Mouse (Mus musculus): ENCODE measurements around the gene Hes7. TPM values are rescaled to one million over a fixed set of nuclear protein-coding genes. Genes with fewer than 3 reads are reported as not detected.
"Not testable (repeated sequence)": the region's sequence is repeated elsewhere in the genome, so short reads cannot be mapped to it uniquely, and the experiment has no call there.

Gene Hes7
- polyA plus RNA-seq, 2 experiments from 2014 or later, result not detected

GRCm38 (mm10) chr11:69088103-69088855, 31.9 kb upstream of the Hes7 start, which contains the start of gene Vamp2:
TSS of gene Vamp2 (plus strand) at chr11:69088490.
- peak; percentile 47 for ATAC-seq

DNA sequence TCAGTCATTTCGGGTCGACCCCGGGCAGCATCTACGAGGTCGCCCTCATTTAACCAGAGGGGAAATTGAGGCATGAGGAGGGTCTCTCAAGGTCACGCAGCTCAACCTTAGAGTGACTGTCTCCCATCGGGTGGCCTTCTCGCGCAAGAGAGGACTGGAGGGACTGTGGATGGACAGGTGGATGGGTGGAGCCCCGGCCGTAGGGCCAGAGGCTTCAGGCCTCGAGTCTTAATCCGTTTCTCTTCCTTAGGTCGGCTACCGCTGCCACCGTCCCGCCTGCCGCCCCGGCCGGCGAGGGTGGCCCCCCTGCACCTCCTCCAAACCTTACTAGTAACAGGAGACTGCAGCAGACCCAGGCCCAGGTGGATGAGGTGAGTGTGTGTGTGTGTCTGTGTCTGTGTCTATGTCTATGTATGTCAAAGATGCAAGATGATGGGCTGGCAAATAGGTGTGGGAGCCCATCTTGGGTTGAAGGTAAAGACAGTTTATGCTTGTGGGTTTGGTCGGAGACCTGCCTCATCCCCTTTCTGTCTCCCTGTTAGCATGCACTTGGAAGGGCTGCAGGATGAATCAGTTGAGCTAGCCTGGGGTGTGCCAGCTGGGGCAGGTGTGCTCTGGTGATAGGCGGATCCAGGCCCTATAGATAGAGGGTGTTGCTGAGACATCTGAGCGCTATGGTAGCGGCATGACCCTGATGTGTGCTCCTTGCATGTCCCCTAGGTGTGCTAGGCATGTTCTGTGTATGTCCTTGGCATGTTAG, 31.2 kb upstream of the Hes7 start:
- no peak for ATAC-seq

DNA sequence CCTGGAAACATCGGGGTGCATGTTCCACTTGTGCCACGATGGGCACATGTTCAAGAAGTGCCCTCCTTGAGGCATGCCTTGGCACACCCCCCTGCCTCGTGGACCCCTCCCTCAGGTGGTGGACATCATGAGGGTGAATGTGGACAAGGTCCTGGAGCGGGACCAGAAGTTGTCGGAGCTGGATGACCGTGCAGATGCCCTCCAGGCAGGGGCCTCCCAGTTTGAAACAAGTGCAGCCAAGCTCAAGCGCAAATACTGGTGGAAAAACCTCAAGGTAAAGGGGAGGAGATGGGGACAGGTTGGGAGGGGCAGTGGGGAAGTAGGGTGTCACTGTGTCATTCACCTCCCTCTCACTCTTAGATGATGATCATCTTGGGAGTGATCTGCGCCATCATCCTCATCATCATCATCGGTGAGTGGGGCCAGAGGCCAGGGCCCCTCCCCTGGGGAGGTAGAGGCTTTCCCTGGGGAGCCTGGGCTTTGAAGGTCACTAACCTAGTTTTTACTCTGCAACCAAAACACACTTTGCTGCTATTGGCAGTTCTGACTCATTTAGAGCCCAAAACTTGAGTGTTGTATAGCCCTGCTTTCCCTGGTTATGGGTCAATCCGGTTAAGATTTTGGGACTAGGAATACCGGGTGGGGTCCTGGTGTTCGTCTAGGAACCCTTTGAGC, 30.5 kb upstream of the Hes7 start:
- ATAC-seq, result no peak

GRCm38 (mm10) chr11:69090367-69090766, 29.8 kb upstream of the Hes7 start:
- ATAC-seq, result no peak

DNA sequence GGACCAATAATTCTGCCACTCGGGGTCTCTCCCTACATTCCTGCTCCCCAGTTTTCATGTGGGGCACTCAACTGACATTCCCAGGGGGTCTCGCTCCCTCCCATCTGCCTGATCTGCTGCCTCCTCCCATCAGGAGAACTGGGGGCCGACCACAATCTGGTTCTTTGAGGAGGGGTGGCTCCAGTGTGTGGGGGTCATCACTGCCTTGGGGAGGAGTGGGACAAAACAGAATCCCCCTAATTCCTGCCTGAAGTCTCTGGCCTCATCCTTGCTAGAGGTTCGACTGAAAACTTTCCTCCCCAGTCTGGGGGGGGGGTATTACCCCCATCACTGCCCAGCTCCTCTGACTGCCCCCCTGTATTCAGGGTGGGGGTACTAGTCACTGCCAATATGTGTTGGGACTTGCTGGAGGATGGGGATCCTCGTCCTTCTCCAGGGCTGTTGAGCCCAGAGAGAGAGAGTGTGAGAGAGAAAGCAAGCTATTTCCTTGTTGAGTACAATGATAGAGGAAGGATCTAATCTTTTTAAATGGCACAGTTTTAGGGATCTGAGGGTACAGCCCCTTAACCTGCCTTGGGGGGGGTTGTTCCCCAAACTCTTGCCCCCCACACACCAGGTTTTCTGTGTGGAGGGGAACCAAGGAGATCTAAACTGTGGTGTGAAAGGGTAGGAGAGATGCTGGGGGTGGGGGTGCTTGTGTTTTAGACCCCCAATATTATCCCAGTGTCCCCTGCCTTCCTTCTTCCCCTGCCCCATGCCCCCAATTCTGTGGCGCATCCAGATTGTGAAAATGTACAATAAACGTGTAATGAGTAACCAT, 28.4 kb upstream of the Hes7 start:
- ATAC-seq, result no peak

DNA sequence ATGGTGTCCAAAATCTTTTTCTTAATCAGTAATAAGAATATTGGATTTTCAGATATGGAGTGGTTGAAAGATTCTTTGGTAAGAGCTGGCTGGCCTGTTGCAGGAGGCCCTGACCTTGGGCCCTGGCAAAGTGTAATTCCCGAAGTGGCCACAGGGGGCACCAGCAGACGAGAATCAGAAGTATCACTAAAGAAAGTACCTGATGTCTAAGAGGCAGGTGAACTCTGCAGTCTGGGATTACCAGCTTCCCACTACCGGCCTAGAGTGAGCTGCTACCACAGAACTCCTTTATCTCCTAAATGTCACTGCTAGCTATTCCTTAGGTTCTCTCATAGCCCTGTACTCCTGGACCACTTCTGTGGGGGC, 27.8 kb upstream of the Hes7 start:
- ATAC-seq, result no peak

GRCm38 (mm10) chr11:69092871-69093270, 27.3 kb upstream of the Hes7 start:
- no peak for ATAC-seq

- not testable (repeated sequence) for ATAC-seq
Observed at GRCm38 (mm10) chr11:69093856-69094255, 26.3 kb upstream of the Hes7 start.

DNA sequence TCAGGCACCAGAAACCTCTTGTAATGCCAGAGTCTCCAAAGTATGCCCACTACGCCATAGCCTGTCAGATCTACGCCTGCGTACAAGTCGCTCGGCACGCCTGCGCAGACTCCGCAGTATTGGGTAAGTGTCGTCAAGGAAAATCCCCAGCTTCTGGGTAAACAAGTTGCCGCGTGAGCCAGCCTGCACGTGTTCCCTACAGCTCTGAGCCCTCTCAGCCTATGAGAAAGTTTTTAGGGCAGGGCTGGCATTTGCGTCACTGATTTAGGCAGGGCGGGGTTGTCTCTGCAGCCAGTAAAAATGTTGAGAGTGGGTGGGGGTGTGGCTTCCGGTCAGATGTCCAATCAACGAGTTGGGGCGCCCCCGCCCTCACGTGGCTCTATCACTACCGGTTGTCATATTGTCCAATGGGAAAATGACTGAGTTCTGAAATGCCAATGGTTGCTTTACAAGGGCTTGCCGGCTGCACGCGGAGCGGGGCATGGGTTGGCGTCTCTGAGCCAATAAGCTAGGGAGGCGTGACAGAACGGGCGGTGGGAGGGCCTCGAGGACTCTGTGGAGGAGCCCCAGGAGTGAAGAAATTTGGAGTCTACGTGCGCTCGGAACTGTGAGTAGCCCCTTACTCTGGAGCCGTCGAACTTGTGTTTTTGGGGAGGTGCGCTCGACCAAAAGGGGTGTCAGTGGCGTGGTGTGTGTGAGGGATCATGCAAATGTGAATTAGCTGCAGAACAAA, 25.3 kb upstream of the Hes7 start, which contains the start of gene Per1:
TSS of gene Per1 (plus strand) at position 521 of the 733 bp plus-strand sequence.
- peak; percentile 57 for ATAC-seq

DNA sequence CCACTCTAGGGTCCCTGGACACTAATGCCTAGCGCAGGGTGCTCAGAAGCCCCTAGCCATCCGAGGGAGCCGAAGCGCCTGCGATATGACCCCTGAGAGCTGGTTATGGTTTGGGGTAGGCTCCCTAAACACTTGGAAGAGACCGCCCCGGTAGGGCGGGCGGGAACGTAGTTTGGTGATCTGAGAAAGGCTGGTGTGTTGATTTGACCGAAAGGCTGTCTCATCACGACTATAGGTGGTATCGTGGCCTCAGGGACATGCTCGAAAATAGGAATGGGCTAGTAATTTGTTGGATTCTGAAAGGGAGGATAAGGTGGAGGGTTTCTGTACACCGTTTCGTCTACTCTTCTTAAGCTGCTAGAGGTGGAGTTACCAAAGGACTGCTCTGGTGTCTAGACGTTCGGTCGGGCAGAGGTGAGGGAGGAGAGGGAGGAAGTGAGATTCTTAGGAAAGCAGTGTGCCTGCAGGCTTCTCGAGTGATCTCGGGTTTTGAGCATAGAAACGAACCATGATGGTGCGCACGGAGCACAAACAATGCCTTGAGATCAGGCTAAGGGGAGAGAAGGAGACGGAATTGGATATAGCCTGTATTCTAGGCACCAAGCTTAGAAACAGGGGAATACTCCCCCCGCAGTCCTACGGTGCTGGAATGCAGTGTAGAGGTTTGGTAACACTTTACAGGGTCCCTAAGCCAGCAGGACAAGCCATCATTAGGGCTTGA, 24.5 kb upstream of the Hes7 start:
- no peak for ATAC-seq

DNA sequence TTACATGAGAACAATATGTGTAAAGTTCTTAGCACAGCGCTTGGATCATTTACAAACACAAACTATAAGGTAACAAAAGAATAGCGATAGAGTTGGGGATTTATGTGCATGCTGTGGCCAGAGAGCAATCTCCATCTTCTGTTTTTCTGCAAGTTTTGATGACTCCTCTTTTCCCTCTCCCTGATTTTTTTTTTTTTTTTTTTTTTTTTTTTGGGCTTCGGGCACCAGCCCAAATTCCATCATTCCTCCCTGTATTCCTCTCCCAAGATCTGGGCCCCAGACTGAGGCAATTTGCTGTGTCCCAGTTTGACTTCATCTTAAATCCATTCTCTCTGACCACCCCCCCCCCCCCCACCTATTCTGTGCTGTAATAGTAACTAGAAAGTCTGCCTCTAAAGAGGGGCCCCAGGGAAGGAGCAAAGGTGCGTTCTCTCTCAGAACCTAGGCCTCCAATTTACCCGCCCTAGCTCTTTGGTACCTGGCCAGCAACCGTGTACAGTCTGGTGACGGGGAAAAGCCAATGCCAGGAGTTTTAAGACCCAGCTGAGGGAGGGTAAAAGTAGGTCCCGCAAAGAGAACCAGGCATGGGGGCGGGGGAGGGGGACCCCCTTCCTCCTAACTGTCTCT, 23.7 kb upstream of the Hes7 start:
- ATAC-seq, result no peak

GRCm38 (mm10) chr11:69096987-69097900, 23.0 kb upstream of the Hes7 start:
- no peak for ATAC-seq

DNA sequence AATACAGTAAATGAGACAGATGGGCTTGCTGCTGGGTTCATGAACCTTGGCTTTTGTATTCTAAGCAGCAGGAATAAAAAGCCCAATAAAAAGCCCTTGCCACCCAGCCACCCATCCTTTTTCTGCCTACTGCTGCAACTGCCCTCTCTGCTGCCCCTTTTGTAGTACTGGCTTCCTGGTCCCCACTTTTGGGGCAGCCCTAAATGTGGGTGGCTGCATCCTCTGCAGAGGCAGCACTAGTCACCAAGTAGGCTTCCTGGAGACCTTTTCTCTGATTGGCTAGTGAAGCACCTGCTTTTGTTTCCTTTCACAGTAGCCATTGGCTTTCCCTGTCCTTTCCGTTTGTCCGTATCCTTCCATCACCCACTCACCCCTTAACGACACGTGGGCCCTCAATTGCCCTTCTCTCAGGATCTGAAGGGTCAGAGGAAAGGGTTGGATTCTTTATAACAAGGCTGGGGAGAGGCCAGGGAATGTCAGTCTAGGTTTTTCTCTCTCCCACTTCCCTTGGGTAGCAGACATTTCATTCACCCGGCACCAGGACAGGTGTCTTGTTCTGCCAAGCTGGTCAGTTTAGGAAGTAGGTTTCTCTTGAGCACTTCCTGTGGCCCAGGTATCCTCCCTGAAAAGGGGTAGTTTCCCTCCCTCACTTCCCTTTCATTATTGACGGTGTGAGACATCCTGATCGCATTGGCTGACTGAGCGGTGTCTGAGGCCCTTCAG, 22.0 kb upstream of the Hes7 start:
- ATAC-seq, result peak; percentile 43

- ATAC-seq, result no peak
Observed at GRCm38 (mm10) chr11:69098762-69099091, 21.5 kb upstream of the Hes7 start.

- no peak for ATAC-seq
Observed at GRCm38 (mm10) chr11:69099177-69099914, 20.9 kb upstream of the Hes7 start.

DNA sequence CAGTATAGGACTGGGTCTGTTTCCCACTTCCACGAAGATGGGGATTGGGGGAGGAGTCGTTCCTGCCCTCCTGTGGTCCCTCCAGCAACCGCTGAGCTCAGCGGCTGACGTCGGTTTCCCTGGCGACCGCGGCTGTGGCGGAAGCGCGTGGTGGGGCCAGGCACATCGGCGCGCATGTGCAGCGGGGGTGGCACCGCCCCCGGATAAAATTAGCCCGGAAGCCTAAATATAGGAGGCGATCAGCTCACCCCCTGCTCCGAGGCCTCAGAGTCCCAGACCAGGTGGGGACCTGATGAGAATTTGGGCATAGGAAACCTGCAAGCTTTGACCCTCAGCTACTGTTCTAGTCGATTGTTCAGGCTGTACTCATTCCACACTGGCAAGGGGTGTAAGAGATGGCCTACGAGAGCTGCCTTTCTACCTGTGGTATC, 20.3 kb upstream of the Hes7 start:
- ATAC-seq, result peak; percentile 4

DNA sequence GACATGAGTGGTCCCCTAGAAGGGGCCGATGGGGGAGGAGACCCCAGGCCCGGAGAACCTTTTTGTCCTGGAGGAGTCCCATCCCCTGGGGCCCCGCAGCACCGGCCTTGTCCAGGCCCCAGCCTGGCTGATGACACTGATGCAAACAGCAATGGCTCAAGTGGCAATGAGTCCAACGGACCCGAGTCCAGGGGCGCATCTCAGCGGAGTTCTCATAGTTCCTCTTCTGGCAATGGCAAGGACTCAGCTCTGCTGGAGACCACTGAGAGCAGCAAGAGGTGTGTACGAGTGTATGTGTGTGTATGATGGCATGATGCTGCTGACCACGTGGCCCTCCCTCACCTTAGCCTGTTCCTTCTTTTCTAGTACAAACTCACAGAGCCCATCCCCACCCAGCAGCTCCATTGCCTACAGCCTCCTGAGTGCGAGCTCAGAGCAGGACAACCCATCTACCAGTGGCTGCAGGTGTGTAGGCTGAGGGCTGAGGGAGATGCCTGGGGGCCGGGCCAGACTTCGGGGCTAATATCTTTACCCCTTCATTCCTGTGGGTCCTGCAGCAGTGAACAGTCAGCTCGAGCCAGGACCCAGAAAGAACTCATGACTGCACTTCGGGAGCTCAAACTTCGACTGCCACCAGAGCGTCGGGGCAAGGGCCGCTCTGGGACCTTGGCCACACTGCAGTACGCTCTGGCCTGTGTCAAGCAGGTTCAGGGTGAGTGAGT, 19.4 kb upstream of the Hes7 start:
- no peak for ATAC-seq
